Mouse (Mus musculus): ENCODE measurements around the gene Tex33.

DNA sequence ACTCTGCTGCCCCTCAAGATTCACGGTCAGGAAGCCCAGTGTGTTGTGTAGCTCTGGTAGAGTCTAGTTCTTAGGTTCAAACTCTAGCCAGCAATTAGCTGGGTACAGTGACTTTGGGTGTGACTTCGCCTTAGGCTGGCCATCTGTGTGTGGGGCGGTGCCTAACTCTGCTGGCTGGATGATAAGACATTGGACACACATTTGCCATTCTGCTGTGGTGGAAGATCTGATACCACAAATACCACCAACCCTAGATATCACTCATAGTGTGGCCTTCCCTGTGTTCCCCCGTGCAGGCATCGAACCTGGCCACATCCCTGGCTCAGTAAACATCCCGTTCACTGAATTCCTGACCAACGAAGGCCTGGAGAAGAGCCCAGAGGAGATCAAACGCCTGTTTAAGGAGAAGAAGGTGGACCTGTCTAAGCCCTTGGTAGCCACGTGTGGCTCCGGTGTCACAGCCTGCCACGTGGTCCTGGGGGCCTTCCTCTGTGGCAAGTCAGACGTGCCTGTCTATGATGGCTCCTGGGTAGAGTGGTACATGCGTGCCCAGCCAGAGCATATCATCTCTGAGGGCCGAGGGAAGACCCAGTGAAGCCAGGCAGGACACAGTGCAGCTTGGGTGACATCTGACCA lies 17.5 kb upstream of the Tex33 start:
- no peak for TF ChIP-seq CTCF (IDR thresholded peaks at IDR 0.05; ENCODE audit: insufficient read depth, low read length)
- TF ChIP-seq POLR2A (IDR thresholded peaks at IDR 0.05; ENCODE audit: borderline replicate concordance, extremely low read depth, low read depth, low read length): no peak
